In the genomic region with DNA sequence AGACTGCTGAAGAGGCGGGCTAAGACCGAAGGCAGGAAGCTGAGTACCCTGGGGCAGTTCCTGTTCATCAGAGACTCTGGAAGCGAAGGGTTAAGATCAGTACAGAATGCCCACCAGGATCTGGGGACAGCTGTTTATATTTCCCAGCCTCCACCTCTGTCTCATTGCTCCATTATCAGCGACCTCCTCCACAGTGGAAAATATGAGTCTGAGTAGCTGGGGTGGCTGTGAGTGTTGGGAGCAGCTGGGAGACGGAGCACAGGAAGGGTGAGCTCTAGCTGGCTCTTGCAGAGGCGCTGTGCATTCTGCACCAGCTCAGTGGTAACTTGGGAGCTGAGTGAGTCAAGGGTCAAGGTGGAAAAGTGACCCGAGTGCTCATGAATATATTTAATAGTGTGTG, we compare ENCODE assay signal across 11 mouse cellular contexts.
A peak's percentile ranks its signal among the peaks of the same experiment; 100 is the strongest.
DNase-seq lines count a peak whose midpoint lies in the region; ATAC-seq lines count a peak whose summit lies in the region.
"Had no signal": no experiment of that assay in that cellular context is flagged by ENCODE, and none has a peak within 500 bp of the region (broad histone marks: within the 10 kb centered on the region; RNA-seq: fewer than 3 reads in every experiment).

No protein-coding gene starts in this region.

- no peak for DNase-seq in lung, postnatal 25 days (ENCODE audit: low spot score)
- DNase-seq in embryonic facial prominence, embryonic 14.5 days (ENCODE audit: low spot score), result peak; percentile 69
- DNase-seq in urinary bladder, postnatal 14 days (ENCODE audit: low spot score), result no peak
- no peak for DNase-seq in spleen, postnatal 36 days (ENCODE audit: low spot score in 2 of 2)
- no peak for DNase-seq in right cerebral cortex, postnatal 36 days (ENCODE audit: low spot score in 2 of 2)
- DNase-seq: kidney, adult 11 months; thymus, adult 2 months had no signal

- H3K4me1 ChIP-seq in lung, embryonic 15.5 days, result peaks cover 14% of the 10 kb centered on the region
- H3K4me1 ChIP-seq in embryonic facial prominence, embryonic 14.5 days (ENCODE audit: control insufficient read depth, insufficient read depth, low read length), result peaks cover 11% of the 10 kb centered on the region; the same call in 1 of the 2 replicates
- no peaks in the 10 kb centered on the region; the same call in 1 of the 2 replicates for H3K4me1 ChIP-seq in stomach, embryonic 14.5 days (ENCODE audit: control insufficient read depth, insufficient read depth, low read length)
- H3K4me1 ChIP-seq: liver, embryonic 15.5 days had no signal

- no peaks in the 10 kb centered on the region for H3K36me3 ChIP-seq in lung, embryonic 15.5 days
- no peaks in the 10 kb centered on the region for H3K36me3 ChIP-seq in embryonic facial prominence, embryonic 14.5 days (ENCODE audit: control insufficient read depth, insufficient read depth, low read length)
- H3K36me3 ChIP-seq in stomach, embryonic 14.5 days (ENCODE audit: control insufficient read depth, insufficient read depth, low read length), result no peaks in the 10 kb centered on the region
- H3K36me3 ChIP-seq: liver, embryonic 15.5 days had no signal

- peak overlapping the region; percentile 26; the same call in 1 of the 2 replicates for H3K4me2 ChIP-seq in lung, embryonic 15.5 days
- 0 out of 2 replicates have a peak overlapping the region, but pooled peaks have one; percentile 3 for H3K4me2 ChIP-seq in embryonic facial prominence, embryonic 14.5 days (ENCODE audit: low read depth, low read length)
- no peak overlapping the region for H3K4me2 ChIP-seq in stomach, embryonic 14.5 days (replicated peaks; ENCODE audit: low read depth, low read length)
- H3K4me2 ChIP-seq: liver, embryonic 15.5 days had no signal

- H3K4me3 ChIP-seq in lung, embryonic 15.5 days, result no peak overlapping the region
- no peak overlapping the region for H3K4me3 ChIP-seq in embryonic facial prominence, embryonic 14.5 days (ENCODE audit: low read depth, low read length)
- H3K4me3 ChIP-seq in stomach, embryonic 14.5 days (ENCODE audit: low read depth, low read length), result no peak overlapping the region
- H3K4me3 ChIP-seq: liver, embryonic 15.5 days had no signal

- H3K27ac ChIP-seq in lung, embryonic 15.5 days, result 0 out of 2 replicates have a peak overlapping the region, but pooled peaks have one; percentile 34
- peak overlapping the region; percentile 24; the same call in 1 of the 2 replicates for H3K27ac ChIP-seq in embryonic facial prominence, embryonic 14.5 days (replicated peaks; ENCODE audit: low read depth, low read length)
- H3K27ac ChIP-seq in stomach, embryonic 14.5 days (ENCODE audit: low read length), result no peak overlapping the region
- H3K27ac ChIP-seq: liver, embryonic 15.5 days had no signal

- H3K27me3 ChIP-seq in lung, embryonic 15.5 days, result no peaks in the 10 kb centered on the region
- H3K27me3 ChIP-seq in embryonic facial prominence, embryonic 14.5 days (replicated peaks; ENCODE audit: control insufficient read depth, insufficient read depth, low read length), result no peaks in the 10 kb centered on the region
- H3K27me3 ChIP-seq in stomach, embryonic 14.5 days (ENCODE audit: control insufficient read depth, insufficient read depth, low read length), result no peaks in the 10 kb centered on the region
- H3K27me3 ChIP-seq: liver, embryonic 15.5 days had no signal

- no peak overlapping the region for H3K9ac ChIP-seq in lung, embryonic 15.5 days
- H3K9ac ChIP-seq in embryonic facial prominence, embryonic 14.5 days (ENCODE audit: low read depth, low read length), result no peak overlapping the region
- H3K9ac ChIP-seq in stomach, embryonic 14.5 days (replicated peaks; ENCODE audit: low read depth, low read length), result no peak overlapping the region
- H3K9ac ChIP-seq: liver, embryonic 15.5 days had no signal

- no peaks in the 10 kb centered on the region for H3K9me3 ChIP-seq in lung, embryonic 15.5 days
- no peaks in the 10 kb centered on the region for H3K9me3 ChIP-seq in embryonic facial prominence, embryonic 14.5 days (ENCODE audit: control insufficient read depth, low read length)
- H3K9me3 ChIP-seq in stomach, embryonic 14.5 days (ENCODE audit: control insufficient read depth, low read depth, low read length), result no peaks in the 10 kb centered on the region
- H3K9me3 ChIP-seq: liver, embryonic 15.5 days had no signal

- peak; percentile 61; the same call in 1 of the 2 replicates for ATAC-seq in lung, embryonic 15.5 days (ENCODE audit: borderline replicate concordance, extremely low read depth, low FRiP score, low TSS enrichment)
- peak; percentile 81 for ATAC-seq in embryonic facial prominence, embryonic 14.5 days (ENCODE audit: low read depth)
- ATAC-seq in inflammation-experienced regulatory T-cells, adult 6 months, result peak; percentile 21
- ATAC-seq in stomach, embryonic 14.5 days (ENCODE audit: insufficient number of reproducible peaks, insufficient read depth, low FRiP score, low read depth), result peak; percentile 70; the same call in 1 of the 2 replicates

- 15% methylated on average over 7 of the region's 7 CpGs for WGBS in lung, embryonic 15.5 days
- WGBS in embryonic facial prominence, embryonic 14.5 days, result 17% methylated on average over 7 of the region's 7 CpGs
- 18% methylated on average over 7 of the region's 7 CpGs for WGBS in stomach, embryonic 14.5 days

Comparison
In these comparisons a context has a peak if more than half of its experiments do, and no peak if none do; other contexts are left out.
1. ATAC-seq: peak in every context shown above with its lines; median percentile 81 in embryonic facial prominence, embryonic 14.5 days; 70 in stomach, embryonic 14.5 days; 61 in lung, embryonic 15.5 days; 21 in inflammation-experienced regulatory T-cells, adult 6 months.